ENCODE assay signal across 24 mouse cellular contexts in genomic region chr8:94052696-94053095, GRCm38 (mm10).
"Had no signal": no experiment of that assay in that cellular context is flagged by ENCODE, and none has a peak within 500 bp of the region (broad histone marks: within the 10 kb centered on the region; RNA-seq: fewer than 3 reads in every experiment).

No protein-coding gene starts in this region.

- H3K27ac ChIP-seq: heart, embryonic 13.5 days; heart, embryonic 15.5 days; hindbrain, embryonic 13.5 days; hindbrain, embryonic 15.5 days; hindbrain, postnatal 0 days; kidney, embryonic 15.5 days; kidney, postnatal 0 days; left cerebral cortex, adult 2 months; limb, embryonic 13.5 days; limb, embryonic 15.5 days; liver, embryonic 12.5 days; liver, embryonic 14.5 days had no signal

- H3K4me1 ChIP-seq: heart, embryonic 13.5 days; heart, embryonic 15.5 days; hindbrain, embryonic 13.5 days; hindbrain, embryonic 15.5 days; kidney, embryonic 15.5 days; limb, embryonic 13.5 days; limb, embryonic 15.5 days; liver, embryonic 12.5 days had no signal

- H3K4me3 ChIP-seq: heart, embryonic 13.5 days; heart, embryonic 15.5 days; hindbrain, embryonic 13.5 days; hindbrain, embryonic 15.5 days; kidney, embryonic 15.5 days; layer of hippocampus, adult 2 months; left cerebral cortex, adult 2 months; limb, embryonic 13.5 days; limb, embryonic 15.5 days; liver, embryonic 12.5 days had no signal

- DNase-seq: gastrocnemius, postnatal 14 days; gastrocnemius, postnatal 36 days; heart, adult 18-20 months; heart, postnatal 14 days; heart, postnatal 36 days; kidney, adult 11 months; kidney, adult 2 months; kidney, adult 9 months; kidney, postnatal 14 days; kidney, postnatal 4 days; left cerebral cortex, postnatal 4 days had no signal

- H3K27me3 ChIP-seq: heart, embryonic 13.5 days; heart, embryonic 15.5 days; hindbrain, embryonic 13.5 days; hindbrain, embryonic 15.5 days; kidney, embryonic 15.5 days; limb, embryonic 13.5 days; limb, embryonic 15.5 days; liver, embryonic 12.5 days had no signal
